Mouse (Mus musculus): ENCODE measurements around the gene Entpd3.

Entpd3 gene

GRCm38 (mm10) chr9:120539662-120540251 lies at the start of gene Entpd3:
TSS of gene Entpd3 (plus strand) at chr9:120539818.
- DNase-seq (ENCODE audit: low spot score in 2 of 2), result peak; percentile 16 to 27

DNA sequence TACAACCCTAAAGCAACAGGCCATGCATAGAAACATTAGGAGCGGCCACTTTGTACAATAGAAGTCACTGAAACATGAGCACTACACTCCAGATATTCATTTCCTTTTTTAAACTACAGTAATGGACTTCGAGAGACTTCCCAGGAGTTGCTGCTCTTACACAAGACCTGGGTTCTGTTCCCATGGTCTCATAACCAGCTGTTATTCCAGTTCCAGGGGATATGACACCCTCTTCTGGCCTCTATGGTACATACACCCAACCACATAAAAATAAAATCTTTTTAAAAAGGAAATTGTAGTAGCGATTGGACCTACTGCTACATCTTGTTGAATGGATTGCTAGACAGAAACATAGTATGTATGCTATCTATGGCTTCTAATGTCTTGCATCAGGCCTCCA lies 48.1 kb upstream of the Entpd3 start:
- DNase-seq (ENCODE audit: low spot score in 2 of 2), result no peak

DNA sequence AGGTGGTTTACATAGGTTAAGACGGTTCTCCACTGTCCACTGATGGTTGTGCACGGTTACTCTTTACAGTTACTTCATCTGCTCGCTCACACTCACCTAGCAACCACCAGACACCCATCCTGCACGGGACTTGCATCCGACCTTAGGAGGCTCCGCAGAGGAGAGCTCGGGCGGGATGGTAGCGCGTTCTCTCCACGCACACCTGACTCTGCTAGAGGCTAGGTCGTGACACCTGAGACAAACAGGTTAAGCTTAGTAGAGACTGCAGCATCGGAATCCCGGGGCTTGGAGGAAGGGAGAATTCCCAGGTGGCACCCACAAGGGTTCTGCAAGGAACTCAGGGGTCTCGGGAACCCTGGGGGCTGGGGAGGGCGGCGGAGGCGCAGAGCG lies 47.6 kb upstream of the Entpd3 start, which contains the start of gene Eif1b:
Gene Eif1b, plus strand, starts transcription at position 223 of the 390 bp plus-strand sequence.
- no peak for DNase-seq (ENCODE audit: low spot score in 2 of 2)

GRCm38 (mm10) chr9:120492400-120493351 lies 46.9 kb upstream of the Entpd3 start:
- DNase-seq (ENCODE audit: low spot score in 2 of 2), result peak; percentile 74 to 79

- DNase-seq (ENCODE audit: low spot score in 2 of 2), result no peak
Measured at GRCm38 (mm10) chr9:120493781-120494180, 45.8 kb upstream of the Entpd3 start.

GRCm38 (mm10) chr9:120496691-120497090 lies 42.9 kb upstream of the Entpd3 start:
- peak; percentile 63 to 79 for DNase-seq (ENCODE audit: low spot score in 2 of 2)

DNA sequence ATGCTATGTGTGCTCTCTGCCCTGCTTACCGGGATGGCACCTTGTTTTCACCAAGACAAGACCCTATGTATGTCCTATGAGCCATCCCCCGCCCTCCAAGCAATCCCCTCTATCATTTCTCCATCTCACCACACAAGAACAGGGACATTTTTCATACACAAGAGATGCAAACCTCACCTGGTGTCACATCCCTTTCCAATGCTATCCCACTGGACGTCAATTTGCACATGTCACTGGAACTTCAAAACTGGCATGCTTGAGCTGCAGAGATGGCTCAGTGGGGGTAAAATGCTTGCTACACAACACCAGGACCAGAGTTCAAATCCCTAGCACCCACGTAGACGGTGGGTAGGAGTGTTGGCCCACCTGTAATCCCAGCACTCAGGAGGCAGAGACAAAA lies 41.6 kb upstream of the Entpd3 start:
- no peak for DNase-seq (ENCODE audit: low spot score in 2 of 2)

- DNase-seq (ENCODE audit: low spot score in 2 of 2), result no peak
Measured at GRCm38 (mm10) chr9:120501191-120501902, 38.3 kb upstream of the Entpd3 start.

- DNase-seq (ENCODE audit: low spot score in 2 of 2), result peak; percentile 73 to 83
Measured at GRCm38 (mm10) chr9:120502013-120502412, 37.6 kb upstream of the Entpd3 start.

DNA sequence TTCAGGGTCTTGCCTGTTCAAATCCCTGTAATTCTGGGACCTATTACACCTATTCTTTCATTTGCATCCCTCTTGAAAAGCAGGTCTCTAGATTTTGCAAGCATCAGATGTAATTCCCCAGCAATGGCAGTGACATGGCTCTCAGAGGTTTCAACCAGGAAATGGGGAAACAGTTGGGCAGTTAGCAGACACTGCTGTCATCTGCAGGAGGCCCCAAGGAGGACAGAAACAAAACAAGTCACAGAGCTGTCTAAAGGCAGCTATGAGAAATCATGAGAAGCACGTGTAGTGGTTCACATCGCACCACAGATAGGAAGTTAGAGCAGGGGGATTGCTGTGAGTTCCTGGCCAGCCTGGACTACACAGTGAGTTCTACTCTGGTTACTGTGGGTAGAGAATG lies 35.2 kb upstream of the Entpd3 start:
- DNase-seq (ENCODE audit: low spot score in 2 of 2), result no peak

GRCm38 (mm10) chr9:120511781-120512180 lies 27.8 kb upstream of the Entpd3 start:
- peak in 1 of 2 experiments; percentile 20 for DNase-seq (ENCODE audit: low spot score in 2 of 2)

GRCm38 (mm10) chr9:120516720-120517119 lies 22.9 kb upstream of the Entpd3 start:
- DNase-seq (ENCODE audit: low spot score in 2 of 2), result no peak

DNA sequence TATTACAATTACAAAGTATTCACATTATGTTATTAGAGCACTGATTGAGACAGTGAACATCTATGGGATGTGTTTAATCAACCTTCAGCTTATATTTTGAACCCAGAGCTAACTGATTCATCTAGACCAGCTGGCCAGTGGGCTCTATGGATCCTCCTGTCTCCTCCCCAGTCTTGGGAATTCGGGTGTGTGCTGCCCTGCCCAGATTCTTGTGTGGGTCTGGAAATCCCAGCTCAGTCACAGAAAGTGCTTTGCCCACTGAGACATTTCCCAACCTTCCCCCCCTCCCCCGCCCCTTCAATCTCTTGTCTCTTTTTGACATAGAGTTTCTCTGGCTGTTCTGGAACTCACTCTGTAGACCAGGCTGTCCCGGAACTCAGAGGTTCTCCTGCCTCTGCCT lies 20.7 kb upstream of the Entpd3 start:
- DNase-seq (ENCODE audit: low spot score in 2 of 2), result no peak

DNA sequence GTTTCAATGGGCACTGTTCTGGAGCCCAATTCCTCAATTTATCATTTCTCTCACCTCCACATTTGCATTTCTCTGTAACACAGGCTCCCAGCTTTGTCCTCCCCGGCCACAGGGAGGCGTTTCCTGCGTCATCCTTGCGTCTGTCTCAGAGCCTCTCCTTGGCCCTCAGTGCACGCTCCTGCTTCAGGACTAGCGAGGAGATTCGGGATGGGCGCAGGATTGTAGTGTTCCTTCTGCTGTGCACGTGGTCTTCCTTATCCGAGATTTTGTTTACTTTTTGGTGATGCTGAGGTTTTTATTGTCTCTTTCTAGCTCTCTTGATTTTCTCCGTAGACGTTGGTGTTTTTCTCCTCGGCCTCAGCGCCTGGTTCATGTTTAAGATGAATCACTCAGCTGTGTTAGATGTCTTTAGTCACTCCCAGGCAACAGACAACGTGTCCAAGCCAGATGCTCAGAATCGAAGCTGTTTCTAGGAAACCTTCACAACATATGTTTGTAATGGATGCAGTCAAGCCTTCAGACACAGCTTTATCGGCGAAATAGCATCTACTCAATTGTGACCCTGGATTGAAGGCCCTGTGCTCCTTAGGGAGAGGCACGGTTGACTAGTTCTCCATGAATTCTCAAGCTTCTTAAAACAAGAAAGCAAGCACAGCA lies 20.0 kb upstream of the Entpd3 start:
- peak; percentile 47 to 59 for DNase-seq (ENCODE audit: low spot score in 2 of 2)

DNA sequence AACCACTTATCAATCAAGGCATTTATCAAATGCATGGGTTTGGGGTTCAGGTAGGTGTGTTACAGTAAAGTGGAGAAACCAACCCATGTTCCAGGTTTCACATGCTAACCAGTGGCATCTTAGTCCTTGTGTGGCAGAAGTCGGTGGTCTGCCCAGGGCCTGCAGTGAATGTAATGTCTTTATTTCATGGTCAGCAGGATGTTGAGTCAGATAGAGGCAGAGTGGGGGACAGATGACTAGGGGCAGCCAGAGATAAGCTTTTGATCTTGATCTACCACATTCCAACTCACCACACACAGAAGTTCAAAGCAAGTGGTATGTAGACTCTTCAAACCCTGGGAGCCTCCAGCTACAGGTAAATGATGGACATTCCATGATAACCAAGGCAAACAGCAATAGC lies 18.5 kb upstream of the Entpd3 start:
- DNase-seq (ENCODE audit: low spot score in 2 of 2), result no peak

GRCm38 (mm10) chr9:120527270-120527669 lies 12.3 kb upstream of the Entpd3 start:
- DNase-seq (ENCODE audit: low spot score in 2 of 2), result no peak

GRCm38 (mm10) chr9:120527919-120528318 lies 11.7 kb upstream of the Entpd3 start:
- DNase-seq (ENCODE audit: low spot score in 2 of 2), result no peak

DNA sequence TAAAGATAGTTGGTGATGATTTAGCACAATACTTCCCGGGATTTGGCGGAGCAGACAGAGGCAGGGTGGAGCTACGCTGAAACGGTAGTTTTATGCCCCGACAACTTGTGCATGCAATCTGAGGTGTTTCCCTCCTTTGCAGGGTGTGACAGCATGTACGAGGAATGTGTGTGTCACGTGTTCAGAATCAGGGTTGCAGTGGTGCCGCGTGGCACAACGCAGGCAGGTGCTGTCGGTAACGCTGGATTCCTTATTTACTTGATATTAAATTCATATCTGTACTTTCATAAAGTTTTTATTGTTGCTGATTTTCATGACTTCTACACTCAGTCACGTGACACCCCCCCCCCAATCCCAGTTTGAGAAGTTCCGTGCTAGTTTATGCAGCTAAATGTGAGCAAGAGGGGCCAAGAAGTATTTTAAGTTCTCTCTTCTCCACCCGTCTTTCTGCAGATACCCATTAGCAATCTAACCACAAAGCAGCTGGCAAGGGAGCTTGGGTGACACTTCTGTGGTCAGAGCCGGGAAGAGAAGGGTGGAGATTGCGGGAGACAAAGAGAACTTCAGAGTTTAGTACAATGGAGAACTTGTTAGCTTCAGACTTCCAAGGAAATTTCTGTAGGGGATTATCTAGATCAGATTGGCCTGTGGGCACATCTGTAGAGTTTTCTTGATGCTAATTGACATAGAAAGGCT lies 10.7 kb upstream of the Entpd3 start:
- no peak for DNase-seq (ENCODE audit: low spot score in 2 of 2)

DNA sequence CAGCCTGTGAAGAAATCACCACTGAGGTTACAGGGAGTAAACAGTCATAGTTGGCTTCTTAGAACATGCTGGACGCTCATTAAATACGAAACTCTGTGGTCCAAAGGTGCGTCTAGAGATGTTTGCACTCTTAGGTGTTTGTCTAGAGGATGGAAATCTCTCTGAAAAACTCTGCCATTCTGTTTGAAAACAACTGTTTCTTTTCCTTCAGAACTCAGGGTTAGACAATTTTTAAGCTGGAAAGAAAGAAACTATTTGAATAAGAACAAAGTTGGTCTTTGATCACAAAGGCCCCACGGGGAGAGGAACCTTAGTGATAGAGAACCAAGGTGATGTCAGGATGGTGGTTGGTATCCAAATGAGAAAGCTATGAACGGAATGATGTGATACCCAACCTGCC lies 9.1 kb upstream of the Entpd3 start:
- no peak for DNase-seq (ENCODE audit: low spot score in 2 of 2)

- no peak for DNase-seq (ENCODE audit: low spot score in 2 of 2)
Measured at GRCm38 (mm10) chr9:120532062-120532461, 7.6 kb upstream of the Entpd3 start.

DNA sequence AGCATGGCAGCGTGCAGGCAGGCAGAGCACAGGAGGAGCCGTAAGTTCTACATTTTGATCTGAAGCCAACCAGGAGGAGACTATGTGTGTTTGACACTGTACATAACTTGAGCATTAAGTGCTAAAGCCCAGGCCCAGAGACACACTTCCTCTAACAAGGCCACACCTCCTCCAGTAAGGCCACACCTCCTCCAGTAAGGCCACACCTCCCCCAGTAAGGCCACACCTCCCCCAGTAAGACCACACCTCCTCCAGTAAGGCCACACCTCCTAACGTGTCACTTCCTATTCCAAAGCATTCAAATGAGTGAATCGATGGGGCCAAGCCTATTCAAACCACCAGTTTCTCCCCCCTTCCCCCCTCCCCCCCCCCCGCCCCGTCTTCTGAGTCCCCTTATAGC lies 6.9 kb upstream of the Entpd3 start:
- DNase-seq (ENCODE audit: low spot score in 2 of 2), result no peak
